Mouse (Mus musculus) cortical plate, adult 2 months (tissue): ENCODE measurements around the gene Ppp1r12b.

Experiments
- CTCF ChIP-seq: fragments of 200-500 bp; IDR thresholded peaks from 2 replicates; pipeline ENCODE4 v1.5.1; 2011; ENCODE audit warnings: mild to moderate bottlenecking, control low read depth, low read length; ENCODE audit not compliant: insufficient read depth; ENCODE audit errors: extremely low read depth
- POLR2A ChIP-seq: fragments of 200-500 bp; IDR thresholded peaks from 2 replicates; pipeline ENCODE4 v1.6.1; 2011; ENCODE audit warnings: mild to moderate bottlenecking, low read length, control low read depth; ENCODE audit not compliant: insufficient read depth; ENCODE audit errors: extremely low read depth

DNA sequence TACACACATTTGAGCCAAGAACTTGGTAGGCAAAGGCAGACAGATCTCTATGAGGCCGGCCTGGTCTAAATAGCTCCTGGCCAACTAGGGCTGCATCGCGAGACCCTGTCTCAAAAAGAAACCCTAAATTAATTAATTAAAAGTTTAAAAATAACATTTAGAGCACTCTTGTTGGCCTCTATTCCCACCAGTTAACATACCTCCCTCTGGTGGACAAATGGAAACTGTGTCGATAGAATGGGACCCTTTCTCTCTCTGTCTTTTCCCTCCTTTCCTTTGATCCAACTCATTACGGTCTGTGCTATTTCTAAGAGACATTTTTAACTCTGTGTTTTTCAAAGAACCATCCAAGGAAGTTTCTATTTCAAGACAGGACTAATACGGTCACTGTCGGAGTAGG is 4.9 kb upstream of the Ppp1r12b start:
- TF ChIP-seq CTCF (no peak), POLR2A (no peak)
